Mouse (Mus musculus) CD4-positive helper T cell, adult 2 months (primary cell): ENCODE data around the gene Prr23a1.
"Not testable (repeated sequence)": the region's sequence is repeated elsewhere in the genome, so short reads cannot be mapped to it uniquely, and the experiment has no call there.

Experiments
- DNase-seq: peaks from one replicate; pipeline ENCODE4 v3.0.0-alpha.2; 2012; ENCODE audit warnings: low read depth, missing footprints, low spot score

Gene Prr23a1

DNA sequence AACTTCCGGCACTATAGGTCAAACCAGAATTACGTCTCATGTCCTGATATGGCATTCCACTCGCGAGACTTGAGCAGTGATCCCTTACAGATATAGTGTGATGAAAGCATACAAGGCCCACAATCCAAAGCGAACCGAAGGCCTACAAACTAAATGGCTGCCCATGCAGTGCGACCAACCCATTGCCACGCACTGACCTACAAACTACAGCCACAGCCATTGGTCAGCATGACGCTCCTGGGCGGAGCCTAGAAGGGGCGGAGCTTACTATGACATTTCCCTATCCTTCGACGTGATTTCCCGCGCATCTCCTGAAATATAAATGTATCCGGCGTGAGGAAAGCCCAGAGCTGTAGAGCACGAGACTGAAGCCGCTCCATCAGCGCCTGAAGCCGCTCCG is at the start of gene Prr23a1:
Gene Prr23a1, plus strand, starts transcription at position 387 of the 400 bp plus-strand sequence.
- DNase-seq = no peak

DNA sequence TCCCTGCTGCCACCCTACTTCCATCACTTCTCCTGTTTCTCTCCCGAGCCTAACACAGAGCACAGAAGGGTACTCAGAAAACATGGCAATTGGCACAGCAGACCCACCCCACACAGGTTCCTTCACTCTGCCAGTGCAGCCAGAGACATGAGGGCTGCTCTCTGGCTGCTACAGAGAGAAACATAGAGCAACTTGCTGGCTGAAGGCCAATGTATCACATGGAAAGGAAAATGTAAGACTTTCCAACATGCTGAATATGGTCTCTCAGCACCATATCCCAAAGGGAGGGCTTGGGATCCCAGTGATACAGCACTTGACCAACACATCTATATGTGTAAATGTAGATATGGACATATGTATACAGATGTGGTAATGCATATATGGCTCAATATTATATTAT is 43.3 kb upstream of the Prr23a1 start:
- DNase-seq = no peak

DNA sequence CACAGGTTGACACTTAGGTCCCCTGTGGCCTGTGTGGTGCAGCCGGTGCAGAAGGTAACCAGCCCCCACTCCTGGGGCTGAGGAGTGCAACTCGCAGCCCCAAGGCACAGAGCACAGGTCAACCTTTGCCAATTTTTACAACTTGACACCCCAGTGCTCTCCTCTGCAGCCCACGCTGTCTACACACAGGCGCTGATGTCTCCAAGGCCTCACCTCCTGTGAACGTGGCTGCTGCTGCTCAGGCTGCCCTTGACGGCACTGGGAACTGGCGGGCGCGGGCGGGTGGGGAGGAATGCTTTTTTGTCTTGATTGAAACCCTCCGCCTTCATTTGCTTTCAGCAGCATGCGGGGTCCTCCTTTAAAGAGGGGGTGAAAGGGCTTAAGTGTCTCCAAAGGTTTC is 38.3 kb upstream of the Prr23a1 start:
- no peak for DNase-seq

DNA sequence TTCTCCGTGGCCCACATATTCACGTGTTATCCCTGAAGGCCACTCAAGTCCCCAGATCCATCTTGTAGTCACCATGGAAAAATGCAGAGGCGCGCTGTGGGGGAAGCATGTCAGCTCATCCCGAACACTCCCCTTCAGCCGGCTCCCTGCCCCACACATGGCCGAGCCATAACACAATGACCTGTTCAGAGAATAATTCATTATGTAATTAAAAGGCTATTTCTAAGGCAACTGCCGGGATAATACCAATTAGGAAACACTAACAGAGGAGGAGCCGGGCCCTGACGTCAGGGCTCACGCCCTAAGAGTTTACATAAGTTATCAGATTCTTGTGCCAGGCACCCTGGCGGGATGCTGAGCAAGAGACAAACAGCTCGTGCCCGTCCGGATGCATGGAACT is 36.8 kb upstream of the Prr23a1 start:
- DNase-seq = no peak

DNA sequence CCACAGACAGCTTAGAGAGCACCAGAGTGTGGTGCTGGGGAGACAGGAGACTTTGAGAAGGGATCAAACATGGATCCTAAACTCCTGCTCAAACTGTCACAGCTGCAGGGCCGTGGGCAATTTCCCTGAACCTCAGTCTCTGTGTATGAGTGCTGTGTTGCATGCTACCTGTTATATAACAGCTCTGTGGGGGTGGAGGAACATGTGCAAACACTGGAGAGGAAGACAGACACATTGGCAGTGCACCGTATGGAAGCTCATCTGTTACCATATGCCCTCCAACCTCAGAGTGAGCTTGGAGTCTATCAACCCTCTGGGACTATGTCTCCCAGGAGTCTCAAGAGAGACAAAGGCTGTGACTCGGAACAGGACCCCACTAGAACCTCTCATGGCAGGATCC is 36.4 kb upstream of the Prr23a1 start:
- no peak for DNase-seq

DNA sequence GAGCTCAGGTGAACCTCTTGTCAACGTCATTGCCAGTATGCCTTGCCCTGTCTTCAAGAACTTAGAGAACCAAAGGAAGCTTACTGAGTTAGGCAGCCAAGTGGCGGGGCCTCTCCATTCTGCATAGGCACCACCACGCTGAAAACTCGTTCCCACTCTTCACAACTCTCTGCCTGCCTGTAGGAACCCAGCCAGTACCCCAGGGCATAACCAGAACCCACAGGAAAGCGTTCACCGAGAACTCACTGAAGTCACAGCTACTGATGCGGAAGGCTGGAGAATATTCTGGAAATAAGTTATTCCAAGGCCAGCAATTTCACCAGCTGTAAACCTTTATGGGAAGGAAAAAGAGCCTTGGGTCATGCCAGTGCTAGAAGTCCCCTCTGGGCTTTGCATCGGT is 34.7 kb upstream of the Prr23a1 start:
- DNase-seq = no peak

DNA sequence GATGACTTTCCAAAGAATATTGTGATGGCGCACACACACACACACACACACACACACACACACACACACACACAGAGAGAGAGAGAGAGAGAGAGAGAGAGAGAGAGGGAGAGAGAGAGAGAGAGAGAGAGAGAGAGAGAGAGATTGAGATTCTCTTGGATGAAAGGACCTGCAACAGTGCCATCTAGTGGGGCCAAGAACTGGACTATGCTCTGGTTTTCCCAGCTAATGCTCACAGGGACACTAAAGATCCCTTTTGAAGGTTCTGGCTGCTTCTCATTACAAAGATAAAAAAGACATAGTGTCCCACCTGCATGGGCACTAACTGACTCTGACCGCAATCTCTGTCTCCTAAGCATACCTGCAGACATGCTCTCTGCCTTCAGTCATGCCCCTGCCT is 32.8 kb upstream of the Prr23a1 start:
- not testable (repeated sequence) for DNase-seq

DNA sequence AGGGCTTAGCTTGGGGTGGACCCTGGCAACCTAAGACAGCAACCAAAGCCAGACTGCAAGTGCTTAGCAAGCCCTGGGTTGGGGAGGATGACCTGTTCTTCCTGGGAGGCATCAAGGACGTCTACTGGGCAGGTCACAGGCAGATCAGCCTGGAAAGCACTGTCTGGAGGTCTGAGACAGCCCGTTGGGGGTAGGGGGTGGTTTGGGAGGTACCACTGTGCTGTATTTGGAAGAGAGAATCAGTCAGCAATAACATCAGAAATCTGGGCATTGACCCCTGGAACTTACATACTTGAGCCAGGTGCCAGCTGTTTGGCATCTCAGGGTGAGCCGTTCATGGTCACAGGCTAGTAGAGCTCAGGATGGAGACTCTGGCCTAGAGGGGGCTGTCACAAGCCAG is 26.2 kb upstream of the Prr23a1 start:
- no peak for DNase-seq

DNA sequence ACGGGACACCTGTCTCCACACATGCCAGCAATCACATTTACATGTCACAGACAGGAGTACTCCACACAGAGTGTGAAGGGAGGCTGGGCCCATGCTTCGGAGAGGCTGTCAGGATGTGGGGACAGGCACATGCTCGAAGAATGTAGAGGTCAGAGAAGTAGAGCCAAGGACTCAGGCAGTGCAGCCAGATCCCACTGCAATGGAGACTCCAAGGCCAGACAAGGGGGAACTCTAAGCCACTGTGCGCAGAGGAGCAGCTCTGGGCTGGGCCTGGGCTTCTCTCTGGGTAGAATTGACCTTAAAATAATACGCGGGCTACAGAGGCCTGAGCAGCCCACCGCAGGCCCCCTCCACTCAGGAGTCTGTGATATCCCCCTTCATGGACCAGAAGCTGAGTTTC is 24.7 kb upstream of the Prr23a1 start:
- DNase-seq = no peak

DNA sequence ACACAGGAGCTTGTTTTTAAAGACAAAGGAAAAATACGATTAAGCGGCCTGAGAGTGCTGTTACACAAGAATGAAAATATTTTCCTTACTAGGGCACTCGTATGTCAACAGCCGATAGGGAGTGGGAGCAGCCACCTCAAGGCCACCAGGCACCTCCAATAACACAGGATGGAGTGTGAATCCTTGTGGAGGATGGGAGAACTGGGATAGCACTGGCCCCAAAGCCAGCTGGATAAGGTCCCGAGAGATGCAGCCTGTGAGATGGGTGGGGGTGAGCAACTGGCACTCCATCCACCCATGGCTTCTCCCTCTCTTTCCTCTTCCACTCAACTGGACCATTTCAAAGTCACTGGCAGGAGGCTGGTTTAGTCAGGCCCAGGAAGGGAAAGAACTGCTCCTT is 23.3 kb upstream of the Prr23a1 start:
- no peak for DNase-seq

DNA sequence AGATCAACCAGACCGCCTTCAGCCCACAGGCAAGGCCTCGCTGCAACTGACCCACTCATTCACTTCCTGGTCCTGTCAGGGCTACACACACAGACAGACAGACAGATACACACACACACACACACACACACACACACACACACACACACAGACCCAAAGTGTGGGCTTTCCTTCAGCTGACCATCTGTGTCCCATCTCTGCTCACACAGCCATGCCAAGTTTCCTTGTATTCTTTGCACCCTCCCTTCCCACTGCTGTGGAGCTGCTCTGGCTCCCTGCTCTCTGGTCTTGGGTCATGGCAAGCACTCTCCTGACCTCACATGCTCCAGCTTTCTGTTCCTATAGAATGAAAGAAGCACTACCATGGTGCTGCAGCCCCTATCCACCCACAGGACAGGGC is 22.8 kb upstream of the Prr23a1 start:
- DNase-seq = no peak

DNA sequence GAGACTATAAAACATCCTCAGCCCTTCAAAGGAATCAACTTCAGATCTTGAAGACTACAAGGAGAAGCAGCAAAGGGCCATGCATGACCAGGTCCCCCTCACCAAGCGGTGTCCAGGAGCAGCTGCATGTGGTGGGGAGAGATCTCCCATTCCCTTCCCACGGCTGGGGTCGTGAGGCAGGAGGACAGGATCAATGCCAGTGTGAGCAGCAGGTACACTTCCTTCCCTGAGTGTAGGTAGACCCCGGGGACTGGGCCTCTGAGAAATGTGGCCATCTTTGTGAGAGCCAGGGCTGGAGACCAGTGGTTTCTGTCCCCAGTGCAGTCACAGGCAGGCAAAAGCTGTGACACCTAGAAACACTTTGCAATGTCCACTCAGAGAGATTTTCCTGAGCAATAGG is 21.8 kb upstream of the Prr23a1 start:
- DNase-seq = no peak

DNA sequence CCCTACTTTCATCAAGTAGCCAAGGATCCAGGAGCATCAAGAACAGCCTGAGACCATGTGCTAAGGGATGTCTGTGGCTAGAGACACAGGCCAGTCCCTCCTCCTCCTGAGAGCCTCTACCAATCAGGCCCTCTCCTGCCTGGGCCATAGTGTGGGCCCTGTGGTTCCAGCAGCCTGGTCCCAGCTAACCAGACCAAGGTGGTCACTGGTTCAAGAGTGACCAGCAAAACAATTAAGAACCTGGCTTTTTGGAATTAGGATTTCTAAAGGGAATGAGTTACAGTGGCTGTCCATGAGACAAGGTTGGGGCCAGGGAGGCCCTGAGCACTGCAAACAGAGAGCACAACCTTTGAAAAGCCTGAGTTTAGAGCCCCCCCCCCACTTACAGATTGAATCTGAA is 21.2 kb upstream of the Prr23a1 start:
- DNase-seq = no peak

DNA sequence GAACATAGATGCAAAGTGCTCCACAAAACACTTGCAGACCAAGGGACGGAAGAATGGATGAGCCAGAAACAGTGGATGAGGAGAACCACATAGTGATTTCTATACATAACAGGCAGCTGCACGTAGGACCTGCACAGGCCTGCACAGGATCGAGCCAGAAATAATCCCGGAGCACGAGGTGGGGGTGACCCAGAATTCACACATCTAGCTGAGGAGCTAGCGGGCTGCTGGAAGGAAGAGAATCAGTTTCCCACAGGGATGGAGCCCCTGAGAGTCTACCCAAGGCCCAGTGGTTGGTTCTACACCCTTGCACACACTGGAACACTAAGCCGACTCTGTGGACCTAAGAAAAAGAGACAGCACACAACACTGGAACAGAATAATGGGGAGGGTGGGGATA is 18.5 kb upstream of the Prr23a1 start:
- no peak for DNase-seq

DNA sequence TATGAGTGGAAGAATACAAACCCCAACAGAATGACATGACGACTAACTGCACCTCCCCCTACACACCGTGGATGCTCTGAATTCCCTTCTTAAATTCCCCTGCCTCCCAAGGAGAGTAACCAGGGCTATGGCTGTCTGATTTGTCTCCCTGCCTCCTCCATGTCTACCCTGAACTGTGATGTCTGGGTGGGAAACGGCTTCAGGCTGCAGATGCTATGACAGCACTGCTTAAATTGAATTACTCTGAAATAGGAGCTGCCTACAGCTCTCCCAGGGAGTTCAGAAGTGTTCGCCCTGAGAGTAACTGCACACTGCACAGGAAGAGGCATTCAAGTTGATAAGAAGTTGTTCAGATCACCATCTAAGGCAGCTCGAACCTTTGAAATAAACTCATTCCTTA is 12.8 kb upstream of the Prr23a1 start:
- DNase-seq = no peak

DNA sequence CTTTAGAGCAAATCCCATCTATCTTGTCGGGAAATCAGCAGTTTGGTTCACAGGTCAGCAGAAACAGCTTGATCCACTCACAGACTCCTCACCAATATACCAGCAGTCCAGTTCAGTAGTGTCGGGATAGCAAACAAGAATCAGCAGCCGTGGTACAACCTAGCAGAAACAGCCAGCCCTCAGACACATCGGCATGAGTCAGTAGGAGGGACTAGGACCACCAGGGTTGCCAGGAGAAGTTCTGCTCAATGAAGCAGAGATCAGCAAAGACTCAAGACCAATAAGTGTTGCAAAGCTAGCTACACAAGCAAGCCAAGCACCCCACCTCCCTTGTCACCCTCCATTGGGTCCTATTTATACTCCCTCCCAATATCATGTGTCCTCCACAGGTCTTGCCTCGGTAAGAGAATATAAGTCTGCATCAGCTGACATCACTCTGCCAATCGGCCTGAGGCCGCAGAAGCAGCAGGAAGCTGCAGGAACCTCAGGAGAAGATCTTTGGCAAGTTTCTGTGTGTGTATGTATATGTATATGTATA is 4.7 kb upstream of the Prr23a1 start:
- DNase-seq = no peak

DNA sequence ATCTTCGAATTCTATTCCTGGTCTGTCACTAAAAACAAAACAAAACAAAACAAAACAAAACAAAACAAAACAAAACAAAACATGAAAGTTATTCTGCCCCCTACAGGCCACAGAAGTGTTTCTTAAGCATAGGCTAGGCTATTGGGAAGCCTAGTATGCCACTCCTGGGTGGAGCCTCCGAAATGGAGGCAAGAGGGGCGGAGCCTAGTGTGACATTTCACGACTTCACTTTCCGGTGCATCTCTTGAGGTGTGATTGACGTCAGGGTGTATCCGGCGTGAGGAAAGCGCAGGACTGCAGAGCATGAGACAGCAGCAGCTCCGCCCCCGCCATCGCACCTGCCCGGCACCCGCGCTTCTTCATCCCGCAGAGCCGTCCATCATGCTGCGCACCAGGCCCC is 13.9 kb downstream of the Prr23a1 start, which contains the start of gene Prr23a2:
Gene Prr23a2, plus strand, starts transcription at position 285 of the 400 bp plus-strand sequence.
- no peak for DNase-seq

DNA sequence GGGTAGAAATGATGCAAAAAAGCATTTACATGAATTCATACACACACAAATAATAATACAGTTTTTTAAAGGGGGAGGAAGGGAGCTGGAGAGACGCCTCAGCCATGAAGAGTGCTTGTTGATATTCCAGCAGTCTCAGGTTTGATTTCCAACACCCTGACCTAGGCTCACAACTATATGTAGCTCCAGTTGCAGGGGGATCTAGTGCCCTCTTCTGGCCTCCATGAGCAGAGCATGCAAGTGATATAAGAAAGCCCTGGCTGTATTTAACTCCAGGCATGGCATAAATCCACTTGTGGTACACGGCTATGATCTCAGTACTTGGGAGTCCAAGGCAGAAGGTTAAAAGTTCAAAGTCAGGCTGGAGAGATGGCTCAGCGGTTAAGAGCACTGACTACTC is 21.2 kb downstream of the Prr23a1 start:
- no peak for DNase-seq

DNA sequence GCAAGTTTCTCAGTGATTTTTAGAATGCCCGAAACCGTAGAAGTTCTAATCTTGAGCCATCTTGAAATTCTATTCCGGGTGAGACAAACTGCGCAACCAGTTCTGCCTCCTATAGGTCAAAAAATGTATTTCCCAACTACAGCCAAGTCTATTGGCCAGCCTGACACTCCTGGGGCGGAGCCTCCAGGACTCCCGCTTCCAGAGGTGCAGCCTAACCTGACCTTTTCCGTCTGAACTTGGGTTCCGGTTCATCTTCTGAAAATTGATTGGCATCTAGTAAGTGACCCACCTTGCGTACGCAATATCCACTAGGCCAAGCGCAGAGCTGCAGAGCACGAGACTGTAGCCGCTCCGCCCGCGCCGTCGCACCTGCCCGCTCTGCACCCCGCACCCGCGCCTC is 22.3 kb downstream of the Prr23a1 start, which contains the start of gene Prr23a3:
Gene Prr23a3, plus strand, starts transcription at position 197 of the 400 bp plus-strand sequence.
- DNase-seq = no peak
